Mouse (Mus musculus): ENCODE data around the gene Wls.

Gene Wls

GRCm38 (mm10) chr3:159917328-159918090 lies 78.0 kb downstream of the Wls start:
- no peak for DNase-seq (ENCODE audit: low spot score)

All from embryo, embryonic 10 days (tissue).